Mouse (Mus musculus) midbrain, embryonic 12.5 days (tissue): ENCODE results near the gene Zdhhc4. TPM values are rescaled to one million over a fixed set of nuclear protein-coding genes. Genes with fewer than 3 reads are reported as not detected.

Experiments
- ATAC-seq: fragments of 200-750 bp; cut with Nextera tagmentation; 2 replicates; pipeline ENCODE4 v1.8.0; 2017; ENCODE audit warnings: low read depth, moderate TSS enrichment, moderate library complexity; ENCODE audit not compliant: low FRiP score
- H3K27ac ChIP-seq: fragments of 300-500 bp; sonication (generic); replicated peaks from 2 replicates; pipeline ENCODE4 v1.5.1; 2016; ENCODE audit warnings: mild to moderate bottlenecking
- H3K27me3 ChIP-seq: fragments of 300-500 bp; sonication (generic); 2 replicates; pipeline ENCODE4 v1.6.1; 2016; ENCODE audit warnings: mild to moderate bottlenecking
- H3K36me3 ChIP-seq: fragments of 300-500 bp; sonication (generic); 2 replicates; pipeline ENCODE4 v1.6.1; 2016
- H3K4me1 ChIP-seq: fragments of 300-500 bp; sonication (generic); 2 replicates; pipeline ENCODE4 v1.6.1; 2016
- H3K4me2 ChIP-seq: fragments of 300-500 bp; sonication (generic); replicated peaks from 2 replicates; pipeline ENCODE4 v1.6.1; 2016; ENCODE audit warnings: mild to moderate bottlenecking, moderate library complexity
- H3K4me3 ChIP-seq: fragments of 300-500 bp; sonication (generic); 2 replicates; pipeline ENCODE4 v1.5.1; 2016; ENCODE audit warnings: mild to moderate bottlenecking
- H3K9ac ChIP-seq: fragments of 300-500 bp; sonication (generic); replicated peaks from 2 replicates; pipeline ENCODE4 v1.6.1; 2016; ENCODE audit warnings: mild to moderate bottlenecking, moderate library complexity
- H3K9me3 ChIP-seq: fragments of 300-500 bp; sonication (generic); 2 replicates; pipeline ENCODE4 v1.6.1; 2016; ENCODE audit warnings: mild to moderate bottlenecking
- WGBS: fragments of 180-500 bp; shearing (Covaris S2); methylation state at CpG from one replicate; pipeline ENCODE4 v1.1.7; 2016; 5-methylcytosine and 5-hydroxymethylcytosine counted together
- polyA plus RNA-seq: library from polyadenylated mRNA; unstranded; fragments of >200 nt; fragmentation: Nextera tagmentation; extraction: Ambion mirVana; gene quantifications from 2 replicates; pipeline ENCODE4 v1.2.1, GENCODE M21; 2016

The Zdhhc4 gene
- polyA plus RNA-seq, 1 experiment from 2014 or later, result 83.9 TPM

DNA sequence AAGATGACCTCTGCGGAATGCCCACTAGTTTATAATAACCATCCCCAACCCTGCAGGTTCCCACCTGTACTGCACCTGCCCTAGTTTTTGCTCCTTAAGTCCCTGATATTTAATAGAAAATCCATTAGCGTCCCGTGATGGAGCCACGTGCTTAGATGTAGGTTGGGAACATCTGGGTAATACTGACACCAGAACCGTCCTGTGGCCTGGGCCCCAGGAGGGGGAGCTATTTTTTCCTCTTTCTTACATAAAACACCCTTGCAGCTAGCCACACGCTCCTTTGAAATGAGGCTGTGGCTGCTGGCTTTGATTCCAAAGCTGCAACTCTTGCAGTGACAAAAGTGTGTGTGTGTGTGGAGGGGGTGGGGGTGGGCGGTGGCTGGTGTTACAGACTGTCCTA, 30.2 kb upstream of the Zdhhc4 start:
- H3K9ac ChIP-seq, result no peak overlapping the region
- H3K9me3 ChIP-seq, result no peaks in the 10 kb centered on the region
- no peak overlapping the region for H3K4me3 ChIP-seq
- no peak overlapping the region for H3K4me2 ChIP-seq
- H3K36me3 ChIP-seq, result no peaks in the 10 kb centered on the region
- no peak for ATAC-seq
- WGBS, result 45% methylated on average over 7 of the region's 7 CpGs
- peaks cover 25% of the 10 kb centered on the region for H3K4me1 ChIP-seq
- no peak overlapping the region for H3K27ac ChIP-seq
- peaks cover 47% of the 10 kb centered on the region for H3K27me3 ChIP-seq

GRCm38 (mm10) chr5:143357564-143357963, 28.5 kb upstream of the Zdhhc4 start:
- H3K9me3 ChIP-seq, result no peaks in the 10 kb centered on the region
- no peaks in the 10 kb centered on the region for H3K36me3 ChIP-seq
- H3K4me3 ChIP-seq, result peak overlapping the region; percentile 26
- peak overlapping the region; percentile 47 for H3K4me2 ChIP-seq
- ATAC-seq, result no peak
- 5% methylated on average over 28 of the region's 28 CpGs for WGBS
- H3K4me1 ChIP-seq, result peaks cover 14% of the 10 kb centered on the region
- H3K9ac ChIP-seq, result peak overlapping the region; percentile 11; the same call in 1 of the 2 replicates
- no peak overlapping the region for H3K27ac ChIP-seq
- peaks cover 39% of the 10 kb centered on the region for H3K27me3 ChIP-seq

DNA sequence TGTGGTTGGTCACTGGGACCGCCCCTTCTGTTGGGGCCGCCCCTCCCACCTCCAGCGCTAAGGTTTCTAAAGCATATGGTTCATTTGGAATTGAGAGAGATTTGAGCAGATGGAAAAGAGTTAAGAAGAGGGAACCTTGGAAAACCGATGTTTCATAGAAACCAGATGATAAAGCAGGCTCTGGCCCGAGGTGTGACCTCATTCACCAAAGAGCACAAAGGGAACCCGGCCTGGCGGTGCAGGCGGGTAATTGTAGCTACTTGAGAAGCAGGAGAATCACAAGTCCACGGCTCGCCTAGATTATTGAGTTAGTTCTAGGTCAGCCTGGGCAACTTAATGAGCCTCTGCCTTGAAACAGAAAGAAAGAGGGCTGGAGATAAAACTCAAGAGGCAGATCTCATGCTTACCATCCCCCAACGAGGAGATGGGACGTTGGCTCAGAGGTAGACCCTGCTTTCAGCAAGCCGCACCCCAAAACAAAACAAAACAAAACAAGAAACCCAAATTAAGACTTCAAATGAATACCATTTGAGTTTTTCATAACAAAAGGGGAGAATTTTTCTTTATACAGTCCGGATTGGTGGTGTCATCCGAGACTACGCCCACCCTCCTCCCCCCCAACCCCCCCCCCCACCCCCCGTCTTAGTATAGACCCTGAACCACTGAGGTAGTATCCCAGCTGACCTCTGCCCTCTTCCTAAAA, 27.8 kb upstream of the Zdhhc4 start, which contains the start of gene Grid2ip:
Grid2ip (plus strand) TSS at position 653 of the 703 bp plus-strand sequence.
- ATAC-seq, result no peak
- peak within 1 kb of the TSS; percentile 47 for H3K4me2 ChIP-seq
- peak within 1 kb of the TSS; percentile 26 for H3K4me3 ChIP-seq
- H3K27ac ChIP-seq, result no peak within 1 kb of the TSS
- H3K4me1 ChIP-seq, result peaks cover 14% of the 10 kb centered on the region
- peaks cover 4% of the 10 kb centered on the region; the same call in 1 of the 2 replicates for H3K9me3 ChIP-seq
- H3K27me3 ChIP-seq, result peaks cover 35% of the 10 kb centered on the region
- WGBS, result 16% methylated on average over 17 of the region's 17 CpGs
- no peaks in the 10 kb centered on the region for H3K36me3 ChIP-seq
- H3K9ac ChIP-seq, result peak within 1 kb of the TSS; percentile 11; the same call in 1 of the 2 replicates

- no peak overlapping the region for H3K4me2 ChIP-seq
- 32% methylated on average over 5 of the region's 5 CpGs for WGBS
- H3K9me3 ChIP-seq, result peaks cover 5% of the 10 kb centered on the region; the same call in 1 of the 2 replicates
- H3K4me3 ChIP-seq, result no peak overlapping the region
- H3K9ac ChIP-seq, result no peak overlapping the region
- H3K27me3 ChIP-seq, result peaks cover 35% of the 10 kb centered on the region
- ATAC-seq, result no peak
- no peak overlapping the region for H3K27ac ChIP-seq
- H3K36me3 ChIP-seq, result no peaks in the 10 kb centered on the region
- peaks cover 12% of the 10 kb centered on the region for H3K4me1 ChIP-seq
Observed at GRCm38 (mm10) chr5:143356017-143356416, 27.0 kb upstream of the Zdhhc4 start.

DNA sequence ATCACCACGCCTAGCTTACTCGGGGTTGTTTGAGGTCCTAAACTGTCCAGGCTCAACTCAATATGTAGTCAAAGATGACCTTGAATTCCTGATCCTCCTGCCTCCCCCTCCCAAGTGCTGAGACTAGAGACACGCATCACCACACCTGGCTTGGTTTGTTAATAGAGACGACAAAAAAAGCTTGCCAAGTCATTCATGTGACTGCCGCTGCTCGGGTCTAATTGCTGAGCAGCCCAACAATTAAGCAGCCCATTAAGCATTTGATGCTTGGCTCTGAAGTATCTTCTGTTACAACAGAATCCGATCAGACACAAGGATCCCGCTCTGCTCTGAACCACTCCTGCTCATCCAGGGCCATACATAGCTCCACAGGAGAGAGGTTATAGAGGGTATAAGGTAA, 17.3 kb upstream of the Zdhhc4 start:
- Histone ChIP-seq H3K9ac (no peak overlapping the region), H3K27ac (no peak overlapping the region), H3K4me2 (no peak overlapping the region), H3K36me3 (no peaks in the 10 kb centered on the region), H3K27me3 (no peaks in the 10 kb centered on the region), H3K4me1 (no peaks in the 10 kb centered on the region), H3K9me3 (peaks cover 12% of the 10 kb centered on the region; the same call in 1 of the 2 replicates), H3K4me3 (no peak overlapping the region)
- no peak for ATAC-seq
- WGBS, result 75% methylated on average over 8 of the region's 8 CpGs

DNA sequence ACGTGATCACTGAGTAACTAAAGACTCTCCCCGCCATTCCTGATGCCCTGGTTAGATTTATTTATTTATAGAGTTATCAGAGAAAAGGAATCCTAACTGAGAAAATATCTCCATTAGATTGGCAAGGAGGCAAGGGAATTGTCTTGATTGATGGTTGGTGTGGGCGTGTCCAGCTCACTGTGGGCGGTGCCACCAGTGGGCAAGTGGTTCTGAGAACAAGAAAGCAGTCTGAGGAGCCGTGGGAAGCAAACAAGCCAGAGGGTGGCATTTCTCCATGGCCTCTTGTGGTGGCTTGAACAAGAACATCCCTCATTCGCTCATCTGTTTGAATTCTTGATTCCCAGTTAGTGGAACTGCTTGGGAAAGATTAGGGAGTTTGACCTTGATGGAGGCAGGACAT, 10.5 kb upstream of the Zdhhc4 start:
- 57% methylated on average over 6 of the region's 6 CpGs for WGBS
- Histone ChIP-seq H3K4me1 (no peaks in the 10 kb centered on the region), H3K36me3 (no peaks in the 10 kb centered on the region)

GRCm38 (mm10) chr5:143336559-143336958, 7.5 kb upstream of the Zdhhc4 start:
- H3K27me3 ChIP-seq, result no peaks in the 10 kb centered on the region
- H3K4me1 ChIP-seq, result no peaks in the 10 kb centered on the region
- WGBS, result 64% methylated on average over 6 of the region's 6 CpGs
- no peak overlapping the region for H3K9ac ChIP-seq
- no peak overlapping the region for H3K4me2 ChIP-seq
- no peak overlapping the region for H3K4me3 ChIP-seq
- no peaks in the 10 kb centered on the region for H3K36me3 ChIP-seq
- H3K9me3 ChIP-seq, result no peaks in the 10 kb centered on the region
- no peak for ATAC-seq
- no peak overlapping the region for H3K27ac ChIP-seq

More for the DNA sequence above, 10.5 kb upstream of the Zdhhc4 start:
- no peak overlapping the region for H3K9ac ChIP-seq
- no peak overlapping the region for H3K4me2 ChIP-seq
- no peaks in the 10 kb centered on the region for H3K9me3 ChIP-seq
- H3K4me3 ChIP-seq, result no peak overlapping the region
- H3K27me3 ChIP-seq, result no peaks in the 10 kb centered on the region
- H3K27ac ChIP-seq, result no peak overlapping the region
- no peak for ATAC-seq

GRCm38 (mm10) chr5:143335089-143335460, 6.0 kb upstream of the Zdhhc4 start:
- Histone ChIP-seq H3K27me3 (no peaks in the 10 kb centered on the region), H3K4me3 (no peak overlapping the region), H3K4me2 (no peak overlapping the region), H3K9me3 (no peaks in the 10 kb centered on the region), H3K4me1 (peaks cover 2% of the 10 kb centered on the region), H3K27ac (no peak overlapping the region), H3K36me3 (no peaks in the 10 kb centered on the region), H3K9ac (no peak overlapping the region)
- 81% methylated on average over 7 of the region's 7 CpGs for WGBS
- ATAC-seq, result no peak

GRCm38 (mm10) chr5:143334418-143335088, 5.5 kb upstream of the Zdhhc4 start:
- 74% methylated on average over 14 of the region's 14 CpGs for WGBS
- H3K4me2 ChIP-seq, result no peak overlapping the region
- H3K27me3 ChIP-seq, result no peaks in the 10 kb centered on the region
- peaks cover 7% of the 10 kb centered on the region for H3K4me1 ChIP-seq
- H3K9me3 ChIP-seq, result no peaks in the 10 kb centered on the region
- no peak overlapping the region for H3K27ac ChIP-seq
- no peak for ATAC-seq
- no peak overlapping the region for H3K9ac ChIP-seq
- H3K36me3 ChIP-seq, result no peaks in the 10 kb centered on the region
- H3K4me3 ChIP-seq, result no peak overlapping the region

DNA sequence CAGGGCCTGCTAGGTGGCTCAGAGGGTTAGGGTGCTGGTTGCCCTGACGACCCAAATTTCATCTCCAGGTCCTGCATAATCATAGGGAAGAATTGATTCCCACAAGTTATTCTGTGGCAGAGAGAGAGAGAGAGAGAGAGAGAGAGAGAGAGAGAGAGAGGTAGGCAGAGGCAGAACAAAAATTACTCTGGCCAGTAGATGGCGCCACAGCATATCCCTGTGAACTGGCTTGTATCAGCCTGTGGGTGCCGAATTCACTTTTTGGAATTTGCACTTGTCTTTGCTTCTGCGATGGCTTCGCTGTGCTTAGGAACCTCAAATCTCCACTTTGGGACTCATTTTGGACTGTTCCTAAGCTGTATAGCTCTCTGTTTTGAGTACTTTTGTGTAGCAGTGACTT, 4.8 kb upstream of the Zdhhc4 start:
- no peaks in the 10 kb centered on the region for H3K27me3 ChIP-seq
- H3K9me3 ChIP-seq, result no peaks in the 10 kb centered on the region
- 17% methylated on average over 5 of the region's 5 CpGs for WGBS
- H3K27ac ChIP-seq, result no peak overlapping the region
- peaks cover 7% of the 10 kb centered on the region for H3K4me1 ChIP-seq
- no peak overlapping the region for H3K4me3 ChIP-seq
- no peaks in the 10 kb centered on the region for H3K36me3 ChIP-seq
- no peak for ATAC-seq
- H3K4me2 ChIP-seq, result no peak overlapping the region
- no peak overlapping the region for H3K9ac ChIP-seq

DNA sequence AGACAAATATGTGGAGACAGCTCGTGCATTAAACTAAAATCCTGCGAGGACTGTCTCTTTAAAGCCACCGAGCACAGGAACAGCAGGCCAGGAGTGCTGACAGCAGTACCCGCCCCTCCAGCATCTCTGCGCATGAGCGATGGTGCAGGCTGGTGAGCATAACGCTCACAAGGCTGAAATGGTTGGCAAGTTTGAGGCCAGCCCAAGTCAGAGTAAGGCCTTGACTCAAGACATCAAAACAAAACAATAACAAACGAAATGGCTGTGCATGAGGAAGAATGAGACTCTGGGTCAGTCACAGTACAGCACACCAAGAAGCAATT, 11.8 kb downstream of the Zdhhc4 start:
- H3K9me3 ChIP-seq, result no peaks in the 10 kb centered on the region
- WGBS, result 84% methylated on average over 8 of the region's 8 CpGs
- no peaks in the 10 kb centered on the region for H3K27me3 ChIP-seq
- H3K9ac ChIP-seq, result no peak overlapping the region
- H3K36me3 ChIP-seq, result peaks cover 77% of the 10 kb centered on the region
- no peak overlapping the region for H3K4me2 ChIP-seq
- no peak for ATAC-seq
- H3K4me1 ChIP-seq, result peaks cover 20% of the 10 kb centered on the region
- no peak overlapping the region for H3K27ac ChIP-seq
- H3K4me3 ChIP-seq, result no peak overlapping the region

- Histone ChIP-seq H3K27ac (no peak overlapping the region), H3K4me1 (peaks cover 20% of the 10 kb centered on the region), H3K9me3 (no peaks in the 10 kb centered on the region), H3K4me2 (no peak overlapping the region), H3K4me3 (no peak overlapping the region), H3K9ac (no peak overlapping the region), H3K36me3 (peaks cover 77% of the 10 kb centered on the region), H3K27me3 (no peaks in the 10 kb centered on the region)
- ATAC-seq, result no peak
- 88% methylated on average over 5 of the region's 5 CpGs for WGBS
Observed at GRCm38 (mm10) chr5:143316605-143317287, 12.3 kb downstream of the Zdhhc4 start.
